Mouse (Mus musculus) lung, postnatal 0 days (tissue): ENCODE results near the gene Shisa7. TPM values are rescaled to one million over a fixed set of nuclear protein-coding genes. Genes with fewer than 3 reads are reported as not detected.
A peak's percentile ranks its signal among the peaks of the same experiment; 100 is the strongest.
"Not testable (repeated sequence)": the region's sequence is repeated elsewhere in the genome, so short reads cannot be mapped to it uniquely, and the experiment has no call there.

Experiments
- ATAC-seq: fragments of 200-750 bp; cut with Nextera tagmentation; 2 replicates; pipeline ENCODE4 v1.8.0; 2017; ENCODE audit warnings: moderate library complexity
- DNase-seq: peaks from one replicate; pipeline ENCODE4 v3.0.0-alpha.2; 2016; ENCODE audit warnings: low spot score
- H3K27ac ChIP-seq: fragments of 300-500 bp; sonication (generic); 2 replicates; pipeline ENCODE4 v1.5.1; 2014; ENCODE audit warnings: antibody characterized with exemption, mild to moderate bottlenecking, low read length, mixed read lengths
- H3K27me3 ChIP-seq: fragments of 300-500 bp; sonication (generic); replicated peaks from 2 replicates; pipeline ENCODE4 v1.6.1; 2014; ENCODE audit warnings: low read length, mixed read lengths; ENCODE audit not compliant: insufficient read depth
- H3K36me3 ChIP-seq: fragments of 300-500 bp; sonication (generic); 2 replicates; pipeline ENCODE4 v1.6.1; 2014; ENCODE audit warnings: low read length, mixed read lengths; ENCODE audit not compliant: insufficient read depth
- H3K4me1 ChIP-seq: fragments of 300-500 bp; sonication (generic); 2 replicates; pipeline ENCODE4 v1.6.1; 2014; ENCODE audit warnings: antibody characterized with exemption, low read depth, low read length, mixed read lengths; ENCODE audit not compliant: insufficient read depth
- H3K4me2 ChIP-seq: fragments of 300-500 bp; sonication (generic); replicated peaks from 2 replicates; pipeline ENCODE4 v1.6.1; 2014; ENCODE audit warnings: low read depth, mild to moderate bottlenecking, low read length, moderate library complexity, mixed read lengths
- H3K4me3 ChIP-seq: fragments of 300-500 bp; sonication (generic); 2 replicates; pipeline ENCODE4 v1.5.1; 2014; ENCODE audit warnings: low read depth, low read length
- H3K9ac ChIP-seq: fragments of 300-500 bp; sonication (generic); replicated peaks from 2 replicates; pipeline ENCODE4 v1.6.1; 2014; ENCODE audit warnings: low read depth, mild to moderate bottlenecking
- H3K9me3 ChIP-seq: fragments of 300-500 bp; sonication (generic); 2 replicates; pipeline ENCODE4 v1.6.1; 2016; ENCODE audit warnings: low read length, mixed read lengths
- CTCF ChIP-seq: IDR thresholded peaks from 2 replicates; pipeline ENCODE4 v1.5.1; 2016; ENCODE audit warnings: antibody characterized with exemption, mild to moderate bottlenecking
- EP300 ChIP-seq: IDR thresholded peaks from 2 replicates; pipeline ENCODE4 v1.6.1; 2016; ENCODE audit warnings: antibody characterized with exemption, mild to moderate bottlenecking, control low read depth
- WGBS: fragments of 180-500 bp; shearing (Covaris S2); extraction: QIAGEN DNeasy Blood & Tissue Kit; methylation state at CpG from one replicate; pipeline ENCODE4 v1.1.7; 2014; 5-methylcytosine and 5-hydroxymethylcytosine counted together
- polyA plus RNA-seq: library from polyadenylated mRNA; unstranded; fragments of >200 nt; fragmentation: Nextera tagmentation; extraction: Ambion mirVana; gene quantifications from 2 replicates; pipeline ENCODE4 v1.2.1, GENCODE M21; 2015

Gene Shisa7
- polyA plus RNA-seq, 1 experiment from 2014 or later = 0.43 TPM

DNA sequence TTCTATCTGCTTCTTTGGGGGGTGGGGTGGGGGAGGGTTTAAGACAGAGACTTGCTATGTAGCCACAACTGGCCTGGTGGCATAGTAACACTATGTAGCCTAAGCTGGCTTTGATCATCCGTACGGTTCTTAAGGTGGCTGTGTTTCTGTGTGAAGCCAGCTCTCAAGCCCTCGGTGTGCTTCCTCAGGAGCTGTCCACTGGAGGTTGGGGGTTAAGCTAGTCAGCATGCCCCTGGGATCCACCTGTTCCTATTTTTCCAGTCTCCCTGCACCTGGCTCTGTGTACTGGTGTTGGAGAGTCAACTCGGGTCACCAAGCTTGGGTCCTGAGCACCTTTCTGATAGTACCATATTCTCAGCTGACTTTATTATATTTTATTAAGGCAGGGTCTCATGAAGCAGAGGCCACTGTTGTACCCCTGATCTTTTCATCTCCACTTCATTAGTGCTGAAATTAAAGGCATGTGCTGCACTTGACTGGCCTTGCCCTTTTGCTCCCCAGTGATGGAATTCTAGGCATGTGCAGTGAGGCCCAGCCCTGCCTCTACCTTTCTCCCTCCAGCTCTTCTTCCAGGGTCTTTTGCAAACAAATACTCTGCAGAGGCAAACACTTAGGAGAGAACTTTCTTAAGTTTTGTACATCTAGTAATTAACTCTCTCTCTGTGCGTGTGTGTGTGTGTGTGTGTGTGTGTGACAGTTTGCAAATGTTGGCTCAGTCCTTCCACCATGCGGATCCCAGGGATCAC is 22.2 kb downstream of the Shisa7 start:
- Histone ChIP-seq H3K9me3 (no peaks in the 10 kb centered on the region), H3K4me2 (no peak overlapping the region), H3K4me3 (no peak overlapping the region), H3K27ac (peak overlapping the region; percentile 80), H3K9ac (no peak overlapping the region), H3K4me1 (0 out of 2 replicates have a peak, but pooled peaks cover 5% of the 10 kb centered on the region), H3K27me3 (no peaks in the 10 kb centered on the region), H3K36me3 (no peaks in the 10 kb centered on the region)
- TF ChIP-seq CTCF = no peak
- peak; percentile 57 for TF ChIP-seq EP300
- DNase-seq (peak; percentile 69), ATAC-seq (peak; percentile 86)
- 34% methylated on average over 6 of the region's 6 CpGs for WGBS

DNA sequence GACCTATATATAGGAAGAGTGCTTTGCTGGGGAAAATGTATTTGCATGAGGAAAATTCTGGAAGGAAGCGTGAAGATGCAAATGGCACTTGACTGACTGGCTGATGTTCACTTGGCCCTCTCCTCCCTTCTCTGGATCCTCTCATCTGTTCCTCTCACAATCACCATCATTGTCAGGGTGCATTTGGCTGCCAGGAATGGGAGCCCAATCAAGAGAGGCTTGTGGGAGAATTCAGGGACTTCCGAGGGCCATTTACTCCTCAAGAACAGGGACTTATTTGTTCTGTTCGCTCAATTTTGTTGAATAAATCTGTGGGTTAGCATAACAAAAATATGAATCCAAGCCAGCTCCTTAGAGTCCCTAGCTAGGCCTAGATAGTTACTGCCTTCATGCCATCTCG is 22.8 kb downstream of the Shisa7 start:
- H3K9me3 ChIP-seq = no peaks in the 10 kb centered on the region
- no peak overlapping the region for H3K4me3 ChIP-seq
- no peaks in the 10 kb centered on the region for H3K27me3 ChIP-seq
- peak overlapping the region; percentile 80 for H3K27ac ChIP-seq
- DNase-seq (no peak), ATAC-seq (no peak)
- no peaks in the 10 kb centered on the region for H3K36me3 ChIP-seq
- no peak overlapping the region for H3K9ac ChIP-seq
- 0 out of 2 replicates have a peak, but pooled peaks cover 5% of the 10 kb centered on the region for H3K4me1 ChIP-seq
- 50% methylated on average over 4 of the region's 4 CpGs for WGBS
- no peak overlapping the region for H3K4me2 ChIP-seq
- TF ChIP-seq CTCF (no peak), EP300 (no peak)

DNA sequence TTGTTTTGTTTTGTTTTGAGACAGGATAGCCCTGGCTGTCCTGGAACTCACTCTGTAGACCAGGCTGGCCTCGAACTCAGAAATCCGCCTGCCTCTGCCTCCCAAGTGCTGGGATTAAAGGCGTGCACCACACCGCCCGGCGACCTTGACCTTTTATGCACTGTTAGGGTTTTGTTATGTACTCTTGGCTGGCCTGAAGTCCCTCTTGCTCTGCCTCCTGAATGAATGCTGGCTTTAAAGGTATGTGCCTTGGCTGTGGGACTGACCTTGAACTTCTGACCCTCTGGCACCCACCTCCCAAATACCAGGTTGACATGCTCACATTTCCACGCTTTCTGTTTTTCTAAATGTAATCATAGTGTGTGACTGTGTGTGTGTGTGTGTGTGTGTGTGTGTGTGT is 23.6 kb downstream of the Shisa7 start:
- not testable (repeated sequence) for H3K36me3 ChIP-seq, H3K9me3 ChIP-seq, H3K9ac ChIP-seq, ATAC-seq, H3K4me3 ChIP-seq, DNase-seq, H3K27me3 ChIP-seq, H3K4me1 ChIP-seq, H3K4me2 ChIP-seq, H3K27ac ChIP-seq
- 89% methylated on average over 7 of the region's 7 CpGs for WGBS

DNA sequence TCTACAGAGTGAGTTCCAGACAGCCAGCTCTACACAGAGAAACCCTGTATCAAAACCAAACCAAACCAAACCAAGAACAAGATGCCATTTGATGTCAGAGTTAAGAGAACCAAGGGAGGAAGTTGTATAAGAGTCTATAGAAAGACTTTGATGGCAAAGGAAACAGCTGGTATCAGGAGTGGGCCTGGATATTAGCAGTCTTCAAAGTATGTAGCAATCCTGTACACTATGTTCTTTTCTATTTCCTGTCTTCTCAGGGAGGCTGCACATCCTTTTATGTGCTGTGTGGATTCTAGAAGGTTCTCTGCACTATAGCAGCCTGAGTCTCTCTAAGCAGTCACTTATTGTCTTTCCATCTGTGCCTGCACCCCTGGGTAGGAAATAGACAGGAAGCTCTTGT is 27.9 kb downstream of the Shisa7 start:
- peak overlapping the region; percentile 35; the same call in 1 of the 2 replicates for H3K27ac ChIP-seq
- H3K27me3 ChIP-seq = no peaks in the 10 kb centered on the region
- ATAC-seq = no peak; the same call in 1 of the 2 replicates
- peaks cover 5% of the 10 kb centered on the region; the same call in 1 of the 2 replicates for H3K4me1 ChIP-seq
- H3K4me3 ChIP-seq = no peak overlapping the region
- DNase-seq = peak; percentile 78
- H3K9ac ChIP-seq = no peak overlapping the region
- no peak overlapping the region for H3K4me2 ChIP-seq
- H3K36me3 ChIP-seq = no peaks in the 10 kb centered on the region
- H3K9me3 ChIP-seq = no peaks in the 10 kb centered on the region
- TF ChIP-seq EP300 (peak; percentile 84), CTCF (no peak)

DNA sequence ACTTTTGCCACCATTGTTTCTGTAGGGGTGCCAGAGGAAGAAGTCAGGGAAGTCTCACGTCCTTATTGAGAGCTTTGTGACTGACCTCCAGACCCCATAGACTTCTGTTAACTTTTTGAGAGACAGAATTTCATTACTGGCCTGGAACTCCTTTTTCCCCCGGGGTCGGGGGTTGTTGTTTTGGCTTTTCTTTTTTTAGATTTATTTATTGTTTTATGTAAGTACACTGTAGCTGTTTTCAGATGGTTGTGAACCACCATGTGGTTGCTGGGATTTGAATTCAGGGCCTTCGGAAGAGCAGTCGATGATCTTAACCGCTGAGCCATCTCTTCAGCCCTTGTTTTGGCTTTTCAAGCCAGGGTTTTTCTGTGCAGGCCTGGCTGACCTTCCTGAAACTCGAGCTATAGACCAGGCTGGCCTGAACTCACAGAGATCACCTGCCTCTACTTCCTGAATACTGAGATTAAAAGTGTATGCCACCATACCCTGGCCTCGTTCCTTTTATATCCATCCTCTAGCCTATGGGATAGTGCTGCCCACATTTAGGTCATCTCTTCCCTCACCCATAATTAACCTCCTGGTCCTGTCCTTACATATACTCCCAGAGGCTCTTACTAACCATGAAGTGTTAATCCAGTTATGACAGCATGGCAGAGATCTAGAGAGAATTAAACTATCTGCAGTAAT is 31.2 kb downstream of the Shisa7 start:
- Histone ChIP-seq H3K9ac (no peak overlapping the region), H3K36me3 (no peaks in the 10 kb centered on the region), H3K4me3 (peak overlapping the region; percentile 97), H3K27me3 (no peaks in the 10 kb centered on the region), H3K4me2 (peak overlapping the region; percentile 55), H3K9me3 (no peaks in the 10 kb centered on the region), H3K4me1 (peaks cover 5% of the 10 kb centered on the region; the same call in 1 of the 2 replicates), H3K27ac (peak overlapping the region; percentile 95)
- DNase-seq (no peak), ATAC-seq (no peak)
- TF ChIP-seq CTCF = no peak
- no peak for TF ChIP-seq EP300
- 21% methylated on average over 8 of the region's 8 CpGs for WGBS

DNA sequence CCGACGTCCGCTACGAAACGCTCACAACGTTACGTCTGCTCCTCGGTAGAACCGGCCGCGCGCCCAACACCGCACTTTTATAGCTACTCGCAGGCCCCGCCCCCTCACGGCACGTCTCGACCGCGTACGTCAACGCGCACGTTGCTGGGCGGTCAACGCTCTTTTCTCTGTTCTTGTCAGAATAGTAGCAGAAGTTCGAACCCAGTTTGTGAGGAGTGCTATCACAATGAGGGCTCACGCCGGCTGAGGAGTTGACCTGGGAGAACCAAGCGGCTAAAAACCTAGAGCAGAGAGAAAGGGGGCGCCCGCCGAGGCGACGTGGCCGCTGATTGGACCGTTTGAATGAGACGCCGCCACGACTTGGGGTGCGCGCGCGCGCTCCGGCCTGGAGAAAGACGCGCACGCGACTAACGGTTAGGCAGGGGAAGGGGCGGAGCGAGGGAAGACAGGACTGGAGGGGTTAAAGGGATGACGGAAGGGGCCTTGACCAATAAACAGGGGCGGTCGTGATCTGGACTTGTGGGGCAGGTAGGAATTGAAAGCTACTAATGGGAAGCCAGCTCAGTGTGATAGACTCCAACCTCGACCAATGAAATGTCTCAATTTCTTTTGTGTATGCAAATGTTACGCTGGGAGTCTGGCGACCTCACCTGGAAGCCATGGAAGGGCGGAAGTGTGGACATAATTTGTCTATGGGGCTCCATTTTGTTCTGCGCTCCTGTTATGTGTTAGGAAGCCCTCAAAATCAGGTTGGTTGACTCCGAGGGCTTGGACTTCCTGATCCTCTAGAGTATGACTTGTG is 32.0 kb downstream of the Shisa7 start, which contains the start of gene Ube2s:
Ube2s (minus strand) TSS at position 288 of the 802 bp plus-strand sequence.
- H3K4me1 ChIP-seq = peaks cover 2% of the 10 kb centered on the region; the same call in 1 of the 2 replicates
- no peaks in the 10 kb centered on the region for H3K27me3 ChIP-seq
- peak within 1 kb of the TSS; percentile 94 for H3K9ac ChIP-seq
- no peaks in the 10 kb centered on the region; the same call in 1 of the 2 replicates for H3K36me3 ChIP-seq
- TF ChIP-seq CTCF = peak; percentile 44
- TF ChIP-seq EP300 = peak; percentile 72; the same call in 1 of the 2 replicates
- H3K9me3 ChIP-seq = no peaks in the 10 kb centered on the region
- ATAC-seq = peak; percentile 97
- DNase-seq = peak; percentile 100
- peak within 1 kb of the TSS; percentile 78 for H3K4me2 ChIP-seq
- H3K4me3 ChIP-seq = peak within 1 kb of the TSS; percentile 97
- peak within 1 kb of the TSS; percentile 96 for H3K27ac ChIP-seq
- under 1% methylated on average over 62 of the region's 62 CpGs for WGBS
